Mouse (Mus musculus) thymus, postnatal 10 days (tissue): ENCODE results near the gene Zfp420.
A peak's percentile ranks its signal among the peaks of the same experiment; 100 is the strongest.

Experiments
- DNase-seq, 2 experiments: peaks; one replicate each; pipeline ENCODE4 v3.0.0; 2021; ENCODE audit warnings: low spot score in 2 of 2

Gene Zfp420

GRCm38 (mm10) chr7:29904101-29904500 lies 44.3 kb downstream of the Zfp420 start:
- no peak for DNase-seq

GRCm38 (mm10) chr7:29905966-29906681 lies 46.3 kb downstream of the Zfp420 start, which contains the start of gene Zfp27:
Gene Zfp27 (minus strand): TSS chr7:29906572.
- DNase-seq = peak; percentile 42 to 61

- DNase-seq = no peak
These were observed 46.9 kb downstream of the Zfp420 start for GRCm38 (mm10) chr7:29906682-29907058.

- peak in 1 of 2 experiments; percentile 5 for DNase-seq
These were observed 47.4 kb downstream of the Zfp420 start for GRCm38 (mm10) chr7:29907206-29907605.

GRCm38 (mm10) chr7:29908130-29908950 lies 48.6 kb downstream of the Zfp420 start, which contains the start of gene Zfp383:
Gene Zfp383 (plus strand): TSS chr7:29908223.
- peak; percentile 67 to 70 for DNase-seq

- no peak for DNase-seq
These were observed 50.5 kb downstream of the Zfp420 start for GRCm38 (mm10) chr7:29910252-29910651.

- DNase-seq = no peak
These were observed 52.4 kb downstream of the Zfp420 start for GRCm38 (mm10) chr7:29912172-29912571.

- DNase-seq = no peak
These were observed 57.7 kb downstream of the Zfp420 start for GRCm38 (mm10) chr7:29917371-29918061.

- no peak for DNase-seq
These were observed 58.3 kb downstream of the Zfp420 start for GRCm38 (mm10) chr7:29918062-29918453.

- no peak for DNase-seq
These were observed 61.8 kb downstream of the Zfp420 start for GRCm38 (mm10) chr7:29921439-29922093.

- no peak for DNase-seq
These were observed 63.0 kb downstream of the Zfp420 start for GRCm38 (mm10) chr7:29922780-29923179.
